Mouse (Mus musculus) cerebellum, postnatal 4 days (tissue): Measurements from ENCODE around the gene Myg1.

Source experiments
- DNase-seq, 2 experiments: peaks; one replicate each; pipeline ENCODE4 v3.0.0; 2022; ENCODE audit warnings: low spot score in 2 of 2, mixed read lengths in 1 of 2

The Myg1 gene

GRCm38 (mm10) chr15:102346444-102346843 lies 14.9 kb downstream of the Myg1 start:
- DNase-seq, result no peak

GRCm38 (mm10) chr15:102350138-102350941 lies 18.8 kb downstream of the Myg1 start, which contains the start of gene Aaas:
Gene Aaas (minus strand): TSS chr15:102350771.
- DNase-seq, result peak; percentile 97

GRCm38 (mm10) chr15:102350942-102351291 lies 19.4 kb downstream of the Myg1 start:
- DNase-seq, result no peak

- no peak for DNase-seq
Measured at GRCm38 (mm10) chr15:102352177-102352576, 20.7 kb downstream of the Myg1 start.

GRCm38 (mm10) chr15:102353986-102354385 lies 22.5 kb downstream of the Myg1 start:
- no peak for DNase-seq

- DNase-seq, result peak in 1 of 2 experiments; percentile 45
Measured at GRCm38 (mm10) chr15:102355134-102355870, 23.8 kb downstream of the Myg1 start.

GRCm38 (mm10) chr15:102355871-102356441 lies 24.4 kb downstream of the Myg1 start:
- peak in 1 of 2 experiments; percentile 24 for DNase-seq

- DNase-seq, result no peak
Measured at GRCm38 (mm10) chr15:102356501-102357325, 25.2 kb downstream of the Myg1 start.

- no peak for DNase-seq
Measured at GRCm38 (mm10) chr15:102358126-102358525, 26.6 kb downstream of the Myg1 start.

- DNase-seq, result no peak
Measured at GRCm38 (mm10) chr15:102358834-102359233, 27.3 kb downstream of the Myg1 start.

- no peak for DNase-seq
Measured at GRCm38 (mm10) chr15:102362648-102363047, 31.1 kb downstream of the Myg1 start.

- DNase-seq, result no peak
Measured at GRCm38 (mm10) chr15:102364678-102365077, 33.2 kb downstream of the Myg1 start.

GRCm38 (mm10) chr15:102366238-102366637 lies 34.7 kb downstream of the Myg1 start:
- DNase-seq, result no peak

- DNase-seq, result no peak
Measured at GRCm38 (mm10) chr15:102366733-102367344, 35.3 kb downstream of the Myg1 start, which contains the start of gene Sp7. Gene Sp7 (minus strand): TSS chr15:102367182.

GRCm38 (mm10) chr15:102369972-102370371 lies 38.5 kb downstream of the Myg1 start:
- DNase-seq, result no peak

- no peak for DNase-seq
Measured at GRCm38 (mm10) chr15:102370727-102371126, 39.2 kb downstream of the Myg1 start.

GRCm38 (mm10) chr15:102376453-102377162 lies 45.1 kb downstream of the Myg1 start:
- DNase-seq, result peak in 1 of 2 experiments; percentile 16

- peak; percentile 54 to 75 for DNase-seq
Measured at GRCm38 (mm10) chr15:102377163-102377543, 45.6 kb downstream of the Myg1 start.

- no peak for DNase-seq
Measured at GRCm38 (mm10) chr15:102377810-102378262, 46.3 kb downstream of the Myg1 start.

- peak; percentile 83 to 84 for DNase-seq
Measured at GRCm38 (mm10) chr15:102381575-102381974, 50.1 kb downstream of the Myg1 start.
